Mouse (Mus musculus): ENCODE measurements around the gene Ankrd65. TPM values are rescaled to one million over a fixed set of nuclear protein-coding genes. Genes with fewer than 3 reads are reported as not detected.

The Ankrd65 gene
- polyA plus RNA-seq, 1 experiment from 2014 or later = not detected

DNA sequence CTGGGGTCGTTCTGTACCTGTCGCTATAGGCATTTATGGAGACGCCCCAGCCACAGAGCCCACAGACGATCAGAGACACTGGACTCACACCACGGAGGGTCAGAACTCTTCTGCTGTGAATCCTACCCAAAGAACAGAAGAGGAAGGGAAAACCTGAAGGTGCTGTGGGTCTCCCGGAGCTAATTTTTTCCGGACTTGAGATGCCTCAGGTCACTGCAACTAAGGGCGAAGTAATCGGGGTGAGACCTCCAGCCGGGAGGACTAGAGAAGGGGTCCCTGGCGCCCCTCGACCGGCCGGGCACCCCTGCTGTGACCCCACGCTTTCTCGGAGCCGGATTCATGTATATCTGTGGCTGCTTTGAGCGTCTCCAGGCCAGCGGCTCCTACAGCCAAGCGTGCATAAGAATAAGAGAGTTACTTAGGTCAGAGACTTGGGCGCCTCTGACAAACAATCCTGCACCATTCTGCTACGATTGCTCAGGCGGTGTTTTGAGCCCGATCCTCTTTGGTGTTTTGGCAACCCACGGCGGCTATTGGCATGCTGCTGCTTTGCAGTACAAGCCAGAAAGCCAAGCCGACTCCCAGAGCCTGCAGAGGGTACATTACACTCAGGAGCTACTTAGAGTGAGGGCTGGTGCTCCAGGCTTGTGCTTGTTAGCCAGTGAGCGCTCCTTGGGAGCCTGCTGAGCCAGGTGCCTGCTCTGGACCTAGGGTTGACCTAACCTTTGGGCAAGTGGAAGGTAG, 28.7 kb upstream of the Ankrd65 start:
- Histone ChIP-seq H3K4me1 (replicated peaks) (peaks cover 40% of the 10 kb centered on the region), H3K9ac (peak overlapping the region; percentile 85), H3K27ac (peak overlapping the region; percentile 48), H3K4me2 (peak overlapping the region; percentile 97), H3K9me3 (replicated peaks) (no peaks in the 10 kb centered on the region), H3K27me3 (no peaks in the 10 kb centered on the region), H3K4me3 (replicated peaks) (peak overlapping the region; percentile 82), H3K36me3 (peaks cover 19% of the 10 kb centered on the region)
- DNase-seq (peak; percentile 18), ATAC-seq (ENCODE audit: low read depth) (no peak)
- 3% methylated on average over 28 of the region's 28 CpGs for WGBS (ENCODE audit: insufficient replicate concordance)

DNA sequence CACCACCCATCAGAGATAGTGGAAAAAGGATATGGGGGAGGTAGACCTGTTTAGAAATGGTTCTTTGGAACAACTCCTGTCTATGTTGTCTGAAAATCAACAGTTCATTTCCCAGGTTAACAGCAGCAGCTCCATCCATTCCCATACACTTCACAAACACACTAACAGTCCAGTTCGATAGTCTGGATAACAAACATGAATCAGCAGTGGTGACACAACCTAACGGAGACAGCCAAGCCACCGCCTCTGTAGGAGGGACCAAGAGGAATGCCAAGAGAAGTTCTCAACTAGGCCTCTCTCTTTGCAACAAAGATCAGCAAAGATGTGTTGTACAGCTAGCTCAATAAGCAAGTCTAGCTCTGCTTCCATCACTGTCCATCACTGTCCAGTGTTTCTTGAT, 27.9 kb upstream of the Ankrd65 start:
- Histone ChIP-seq H3K27ac (no peak overlapping the region), H3K36me3 (peaks cover 11% of the 10 kb centered on the region), H3K27me3 (no peaks in the 10 kb centered on the region), H3K9ac (no peak overlapping the region; the same call in 1 of the 2 replicates), H3K4me2 (peak overlapping the region; percentile 97), H3K4me3 (replicated peaks) (peak overlapping the region; percentile 82; the same call in 1 of the 2 replicates), H3K4me1 (replicated peaks) (peaks cover 40% of the 10 kb centered on the region), H3K9me3 (replicated peaks) (no peaks in the 10 kb centered on the region)
- no peak for ATAC-seq (ENCODE audit: low read depth)
- WGBS (ENCODE audit: insufficient replicate concordance) = 63% methylated on average over 3 of the region's 3 CpGs
- no peak for DNase-seq

DNA sequence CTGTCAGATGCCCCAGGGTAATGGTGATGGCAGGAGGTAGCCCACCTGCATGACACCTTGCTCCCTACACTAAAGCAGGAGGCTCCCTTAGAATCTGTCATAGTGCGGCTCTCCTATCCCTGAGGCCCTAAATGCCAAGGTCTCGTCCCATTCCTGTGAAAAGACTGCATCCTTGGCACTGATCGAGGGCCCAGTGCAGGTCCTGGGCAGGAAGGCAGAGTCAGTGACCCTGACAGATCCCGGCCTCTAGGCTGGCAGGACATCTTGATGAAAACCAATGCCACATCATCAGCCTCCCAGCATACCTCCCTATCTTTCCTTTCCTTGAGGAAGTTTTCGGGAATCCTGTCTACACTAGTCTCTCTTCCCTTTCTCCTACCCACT, 20.8 kb upstream of the Ankrd65 start:
- peak overlapping the region; percentile 66 for H3K4me3 ChIP-seq (replicated peaks)
- H3K4me2 ChIP-seq = peak overlapping the region; percentile 86
- no peak overlapping the region for H3K27ac ChIP-seq
- H3K4me1 ChIP-seq (replicated peaks) = peaks cover 27% of the 10 kb centered on the region
- no peaks in the 10 kb centered on the region for H3K9me3 ChIP-seq (replicated peaks)
- peaks cover 38% of the 10 kb centered on the region for H3K27me3 ChIP-seq
- ATAC-seq (ENCODE audit: low read depth) (no peak), DNase-seq (no peak)
- peak overlapping the region; percentile 82 for H3K9ac ChIP-seq
- 53% methylated on average over 5 of the region's 5 CpGs for WGBS (ENCODE audit: insufficient replicate concordance)
- no peaks in the 10 kb centered on the region for H3K36me3 ChIP-seq

DNA sequence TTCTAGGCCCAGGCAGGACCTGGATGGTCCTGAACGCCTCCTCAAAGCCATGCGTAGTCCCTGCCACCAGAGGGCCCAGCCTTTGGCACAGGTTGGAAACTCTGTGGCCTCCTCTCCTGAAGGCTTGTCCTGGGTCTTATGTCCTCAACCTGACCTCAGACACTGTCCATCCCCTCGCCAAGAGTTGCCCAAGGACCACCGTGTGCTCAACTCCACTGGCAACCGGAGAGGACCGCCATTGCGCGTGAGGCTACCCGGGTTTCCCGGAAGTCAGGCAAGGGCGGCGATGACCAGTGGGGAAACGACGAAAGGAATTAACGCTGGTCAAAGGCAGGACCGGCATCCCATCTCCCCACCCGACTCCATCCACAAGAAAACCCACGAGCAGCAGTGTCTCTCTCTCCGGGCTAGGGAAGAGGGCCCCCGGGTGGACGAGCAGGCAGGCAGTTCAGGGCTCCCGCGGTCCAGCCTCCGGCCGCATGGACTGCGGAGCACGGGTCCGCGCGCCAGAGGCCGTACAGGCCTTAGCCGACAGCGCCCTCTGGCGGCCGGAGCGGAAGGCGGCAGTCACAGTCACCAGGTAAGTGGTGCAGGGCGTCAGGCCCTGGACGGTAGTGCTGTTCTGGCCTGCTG, 20.2 kb upstream of the Ankrd65 start:
- Histone ChIP-seq H3K4me1 (replicated peaks) (peaks cover 32% of the 10 kb centered on the region), H3K27me3 (peaks cover 44% of the 10 kb centered on the region), H3K4me3 (replicated peaks) (peak overlapping the region; percentile 66), H3K27ac (peak overlapping the region; percentile 43; the same call in 1 of the 2 replicates), H3K36me3 (no peaks in the 10 kb centered on the region), H3K4me2 (peak overlapping the region; percentile 86), H3K9ac (peak overlapping the region; percentile 82), H3K9me3 (replicated peaks) (no peaks in the 10 kb centered on the region)
- peak; percentile 86 for ATAC-seq (ENCODE audit: low read depth)
- under 1% methylated on average over 39 of the region's 39 CpGs for WGBS (ENCODE audit: insufficient replicate concordance)
- DNase-seq = peak; percentile 82

DNA sequence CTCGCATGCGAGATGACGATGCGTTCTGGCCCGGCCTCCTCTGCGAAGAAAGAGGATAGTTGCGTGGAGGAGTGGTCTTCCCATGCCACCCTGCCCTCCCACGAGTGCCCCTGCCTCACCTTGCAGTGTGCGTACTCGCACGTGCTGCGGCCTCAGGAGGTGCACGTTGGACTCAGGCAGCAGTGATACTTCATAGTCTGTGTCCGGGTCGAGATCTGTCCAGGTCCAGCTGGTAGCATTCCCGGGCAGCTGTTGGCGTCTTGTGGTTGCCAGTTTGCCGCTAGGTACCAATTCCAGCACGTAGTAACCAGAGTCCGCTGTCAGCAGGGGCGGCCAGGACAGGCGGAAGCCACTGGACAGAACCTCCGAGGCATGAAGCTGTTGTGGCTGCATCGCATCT, 19.6 kb upstream of the Ankrd65 start:
- Histone ChIP-seq H3K4me2 (peak overlapping the region; percentile 86), H3K4me3 (replicated peaks) (peak overlapping the region; percentile 66), H3K27me3 (peaks cover 50% of the 10 kb centered on the region), H3K9ac (peak overlapping the region; percentile 82), H3K4me1 (replicated peaks) (peaks cover 37% of the 10 kb centered on the region), H3K36me3 (no peaks in the 10 kb centered on the region), H3K9me3 (replicated peaks) (no peaks in the 10 kb centered on the region), H3K27ac (no peak overlapping the region)
- ATAC-seq (ENCODE audit: low read depth) (no peak), DNase-seq (no peak)
- 51% methylated on average over 24 of the region's 24 CpGs for WGBS (ENCODE audit: insufficient replicate concordance)

DNA sequence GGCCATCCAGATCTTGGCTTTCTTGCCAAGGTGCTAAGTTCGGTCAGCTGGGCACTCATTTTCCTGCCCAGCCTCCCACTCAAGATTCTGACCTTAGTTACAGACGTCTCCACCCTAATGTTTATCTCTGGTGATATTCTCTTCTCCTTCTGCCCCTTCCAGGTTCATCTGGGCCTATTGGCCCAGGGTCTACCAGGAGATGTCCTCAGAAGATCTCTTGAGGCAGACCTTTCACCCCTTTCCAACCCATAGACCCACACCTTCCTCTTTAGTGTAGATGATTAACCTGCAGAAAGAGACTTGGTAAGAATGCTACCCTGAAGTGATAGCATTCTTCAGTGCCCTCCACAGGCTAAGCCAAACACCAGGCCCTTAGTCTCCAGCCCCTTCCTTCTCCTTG, 18.5 kb upstream of the Ankrd65 start:
- Histone ChIP-seq H3K4me1 (replicated peaks) (peaks cover 41% of the 10 kb centered on the region), H3K4me3 (replicated peaks) (no peak overlapping the region), H3K27ac (no peak overlapping the region), H3K9me3 (replicated peaks) (no peaks in the 10 kb centered on the region), H3K27me3 (peaks cover 60% of the 10 kb centered on the region), H3K4me2 (no peak overlapping the region), H3K9ac (no peak overlapping the region), H3K36me3 (no peaks in the 10 kb centered on the region)
- DNase-seq (no peak), ATAC-seq (ENCODE audit: low read depth) (no peak)
- 60% methylated on average over 2 of the region's 2 CpGs for WGBS (ENCODE audit: insufficient replicate concordance)

DNA sequence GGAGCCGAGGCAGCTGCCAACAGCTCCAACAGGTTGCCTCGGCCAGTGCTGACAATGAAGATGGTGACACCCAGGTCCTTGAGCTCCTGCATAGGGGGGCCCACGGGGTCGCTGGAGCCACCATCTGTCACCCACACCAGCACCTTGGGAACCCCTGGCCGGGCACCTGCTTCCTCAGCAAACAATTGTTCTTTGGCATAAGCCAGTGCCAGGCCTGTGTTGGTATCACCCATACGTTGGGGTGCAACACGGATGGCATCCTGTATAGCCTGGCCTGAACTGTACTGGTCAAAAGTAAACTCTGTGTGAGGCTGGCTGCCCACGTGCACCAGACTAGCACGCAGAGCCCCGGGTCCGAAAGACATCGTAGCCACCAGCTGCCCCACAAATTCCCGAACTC, 17.5 kb upstream of the Ankrd65 start:
- H3K9ac ChIP-seq = no peak overlapping the region
- ATAC-seq (ENCODE audit: low read depth) = no peak

DNA sequence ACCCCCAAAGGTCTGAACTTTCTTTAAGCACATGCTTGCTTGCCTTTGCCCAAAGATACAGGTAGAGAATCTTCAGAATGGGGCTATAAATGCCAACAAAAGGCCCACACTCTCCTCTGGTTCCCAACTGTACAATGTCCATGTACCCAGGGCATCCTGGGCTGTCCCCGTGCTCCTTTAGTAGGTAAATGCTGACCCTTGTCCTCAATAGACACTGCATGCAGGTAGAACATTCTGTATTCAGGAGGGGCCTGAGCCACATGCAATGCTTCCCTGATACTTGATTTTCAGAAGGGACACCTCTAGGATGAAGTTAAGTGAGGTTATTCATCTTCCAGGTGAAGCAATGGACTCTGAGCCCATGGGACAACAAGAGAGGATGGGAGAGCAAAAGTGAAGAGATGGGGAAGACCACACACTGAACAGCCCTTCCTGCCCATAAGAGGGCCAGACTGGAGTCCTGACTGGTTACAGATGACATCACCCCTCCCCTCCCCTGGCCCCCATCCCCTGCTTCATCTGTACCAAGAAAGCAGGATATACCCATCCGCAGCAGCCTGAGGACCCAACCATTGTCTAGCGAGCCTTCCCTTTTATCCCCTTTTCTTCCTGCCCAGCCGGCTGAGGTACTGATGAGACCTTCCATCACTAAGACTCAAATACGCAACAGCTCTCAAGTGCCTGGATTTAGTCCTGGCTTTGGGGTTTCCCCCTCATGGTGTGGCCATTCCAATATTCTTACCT, 16.7 kb upstream of the Ankrd65 start:
- Histone ChIP-seq H3K36me3 (no peaks in the 10 kb centered on the region), H3K9me3 (replicated peaks) (no peaks in the 10 kb centered on the region), H3K4me2 (peak overlapping the region; percentile 67), H3K4me3 (replicated peaks) (no peak overlapping the region), H3K27ac (no peak overlapping the region), H3K9ac (no peak overlapping the region), H3K27me3 (peaks cover 64% of the 10 kb centered on the region), H3K4me1 (replicated peaks) (peaks cover 54% of the 10 kb centered on the region)
- WGBS (ENCODE audit: insufficient replicate concordance) = 25% methylated on average over 5 of the region's 5 CpGs
- ATAC-seq (ENCODE audit: low read depth) = no peak
- no peak for DNase-seq

More for the DNA sequence above, 17.5 kb upstream of the Ankrd65 start:
- no peak for DNase-seq
- no peak overlapping the region for H3K4me2 ChIP-seq
- H3K4me1 ChIP-seq (replicated peaks) = peaks cover 52% of the 10 kb centered on the region
- no peaks in the 10 kb centered on the region for H3K36me3 ChIP-seq
- H3K27me3 ChIP-seq = peaks cover 64% of the 10 kb centered on the region
- 73% methylated on average over 13 of the region's 13 CpGs for WGBS (ENCODE audit: insufficient replicate concordance)
- H3K9me3 ChIP-seq (replicated peaks) = no peaks in the 10 kb centered on the region
- no peak overlapping the region for H3K4me3 ChIP-seq (replicated peaks)
- no peak overlapping the region for H3K27ac ChIP-seq

DNA sequence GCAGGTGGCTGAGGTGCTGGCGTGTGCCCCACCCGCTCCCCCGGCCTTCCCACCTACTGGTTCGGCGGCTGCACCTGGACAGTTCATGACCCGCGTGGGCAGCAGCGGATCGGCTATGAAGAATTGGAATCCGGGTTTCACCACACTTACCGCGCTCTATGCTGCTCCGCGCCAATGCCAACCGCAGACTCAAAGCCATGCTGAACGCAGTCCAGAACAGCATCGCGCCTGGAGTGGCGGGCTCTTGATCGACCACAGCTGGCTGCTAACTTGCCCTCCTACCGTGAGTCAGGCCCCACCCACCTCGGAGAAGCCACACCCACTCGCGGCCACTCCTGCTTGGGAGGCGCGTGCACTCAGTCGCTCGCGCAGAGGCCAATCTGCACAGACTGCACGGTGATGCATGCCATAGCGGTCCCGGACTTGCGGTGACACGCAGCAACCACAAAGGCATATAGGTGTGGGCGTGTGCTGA, 15.9 kb upstream of the Ankrd65 start, which contains the start of gene Vwa1:
Gene Vwa1, minus strand, starts transcription at position 419 of the 475 bp plus-strand sequence.
- H3K9ac ChIP-seq = no peak within 1 kb of the TSS
- peak within 1 kb of the TSS; percentile 67 for H3K4me2 ChIP-seq
- H3K4me1 ChIP-seq (replicated peaks) = peaks cover 51% of the 10 kb centered on the region
- H3K27me3 ChIP-seq = peaks cover 64% of the 10 kb centered on the region
- 1% methylated on average over 35 of the region's 35 CpGs for WGBS (ENCODE audit: insufficient replicate concordance)
- H3K9me3 ChIP-seq (replicated peaks) = no peaks in the 10 kb centered on the region
- DNase-seq (peak; percentile 82), ATAC-seq (ENCODE audit: low read depth) (peak; percentile 71)
- no peak within 1 kb of the TSS for H3K27ac ChIP-seq
- H3K36me3 ChIP-seq = no peaks in the 10 kb centered on the region
- peak within 1 kb of the TSS; percentile 40 for H3K4me3 ChIP-seq (replicated peaks)

DNA sequence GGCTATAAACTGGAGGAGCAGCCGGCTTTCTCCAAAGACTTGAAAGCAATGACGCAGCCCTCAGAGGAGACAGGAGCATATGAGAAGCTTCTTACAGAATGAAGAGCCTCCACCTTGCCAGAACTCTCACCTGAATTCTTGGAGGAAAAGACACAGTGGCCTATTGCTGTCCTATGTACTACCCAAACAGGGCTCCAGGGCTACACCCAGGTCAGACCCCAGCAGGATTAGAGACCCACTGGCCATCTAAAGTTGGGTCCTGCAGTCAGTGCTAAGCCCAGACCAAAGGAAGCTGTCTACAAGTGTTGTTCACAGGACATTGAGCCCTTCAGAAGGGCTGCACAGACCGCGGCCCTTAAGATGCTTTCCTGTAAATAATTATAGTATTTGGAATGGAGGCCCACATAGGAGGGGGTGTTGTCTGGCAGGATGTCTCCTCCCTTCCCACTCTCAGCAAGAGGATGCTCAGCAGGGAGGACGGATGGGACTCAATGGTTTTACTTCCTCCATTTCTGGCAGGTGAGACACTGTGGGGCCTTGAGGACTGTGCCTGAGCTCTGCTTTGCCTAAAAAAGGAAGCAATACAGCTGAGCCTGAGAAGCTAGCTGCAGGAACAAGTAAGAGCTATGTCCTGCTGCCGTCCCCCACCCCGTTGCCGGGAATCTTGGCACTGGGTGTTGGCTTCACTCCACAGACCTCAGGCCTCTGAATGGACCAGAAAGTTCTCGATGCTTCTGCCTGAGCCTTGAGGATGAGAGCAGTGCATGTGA, 15.1 kb upstream of the Ankrd65 start:
- Histone ChIP-seq H3K4me2 (peak overlapping the region; percentile 67), H3K4me1 (replicated peaks) (peaks cover 42% of the 10 kb centered on the region), H3K9me3 (replicated peaks) (no peaks in the 10 kb centered on the region), H3K36me3 (no peaks in the 10 kb centered on the region), H3K27ac (no peak overlapping the region), H3K27me3 (peaks cover 71% of the 10 kb centered on the region), H3K9ac (no peak overlapping the region), H3K4me3 (replicated peaks) (no peak overlapping the region)
- DNase-seq (no peak), ATAC-seq (ENCODE audit: low read depth) (no peak)
- WGBS (ENCODE audit: insufficient replicate concordance) = 41% methylated on average over 9 of the region's 9 CpGs

Data from liver, embryonic 13.5 days (tissue).